Mouse (Mus musculus) testis, adult 2 months (tissue): ENCODE measurements around the gene Cecr2. TPM values are rescaled to one million over a fixed set of nuclear protein-coding genes. Genes with fewer than 3 reads are reported as not detected.

Experiments used
- H3K27ac ChIP-seq: fragments of 200-500 bp; 2 replicates; pipeline ENCODE4 v1.5.1; 2012; ENCODE audit warnings: low read depth, low read length; ENCODE audit not compliant: control insufficient read depth, insufficient read depth
- H3K27me3 ChIP-seq: fragments of 200-500 bp; 2 replicates; pipeline ENCODE4 v1.6.1; 2012; ENCODE audit warnings: mild to moderate bottlenecking, low read length, moderate library complexity; ENCODE audit not compliant: control insufficient read depth, insufficient read depth
- H3K36me3 ChIP-seq: fragments of 200-500 bp; 2 replicates; pipeline ENCODE4 v1.6.1; 2012; ENCODE audit warnings: mild to moderate bottlenecking, low read length; ENCODE audit not compliant: control insufficient read depth, insufficient read depth
- H3K4me1 ChIP-seq: fragments of 200-500 bp; 2 replicates; pipeline ENCODE4 v1.6.1; 2012; ENCODE audit warnings: low read length; ENCODE audit not compliant: control insufficient read depth, insufficient read depth
- H3K4me3 ChIP-seq: fragments of 200-500 bp; 2 replicates; pipeline ENCODE4 v1.5.1; 2012; ENCODE audit warnings: low read depth, mild to moderate bottlenecking, low read length, moderate library complexity, mixed read lengths; ENCODE audit not compliant: control insufficient read depth
- CTCF ChIP-seq: fragments of 200-500 bp; IDR thresholded peaks from 2 replicates; pipeline ENCODE4 v1.5.1; 2012; ENCODE audit warnings: low read depth, mild to moderate bottlenecking, inconsistent platforms, low read length, moderate library complexity; ENCODE audit not compliant: control insufficient read depth, insufficient read depth, insufficient replicate concordance
- POLR2A ChIP-seq: fragments of 200-500 bp; IDR thresholded peaks from 2 replicates; pipeline ENCODE4 v1.6.1; 2012; ENCODE audit warnings: low read depth, mild to moderate bottlenecking, inconsistent platforms, low read length, moderate library complexity; ENCODE audit not compliant: control insufficient read depth
- polyA plus RNA-seq: library from polyadenylated mRNA; depleted of rRNA; stranded (reverse); fragments of >200 nt; gene quantifications from 2 replicates; pipeline ENCODE4 v1.2.3, GENCODE M21; 2012

Cecr2 gene
- polyA plus RNA-seq, 1 experiment, result 16.8 TPM

GRCm38 (mm10) chr6:120736566-120736965 is 70.4 kb downstream of the Cecr2 start:
- Histone ChIP-seq H3K4me3 (no peak overlapping the region), H3K4me1 (no peaks in the 10 kb centered on the region), H3K27ac (no peak overlapping the region), H3K27me3 (no peaks in the 10 kb centered on the region), H3K36me3 (peaks cover 1% of the 10 kb centered on the region; the same call in 1 of the 2 replicates)
- TF ChIP-seq CTCF (no peak), POLR2A (no peak)

- Histone ChIP-seq H3K36me3 (no peaks in the 10 kb centered on the region; the same call in 1 of the 2 replicates), H3K27me3 (no peaks in the 10 kb centered on the region), H3K4me3 (no peak overlapping the region), H3K27ac (no peak overlapping the region), H3K4me1 (no peaks in the 10 kb centered on the region)
- TF ChIP-seq CTCF, result no peak
- no peak for TF ChIP-seq POLR2A
Measured at GRCm38 (mm10) chr6:120743130-120743529, 77.0 kb downstream of the Cecr2 start.

- Histone ChIP-seq H3K4me1 (no peaks in the 10 kb centered on the region), H3K27me3 (no peaks in the 10 kb centered on the region), H3K36me3 (no peaks in the 10 kb centered on the region), H3K27ac (no peak overlapping the region), H3K4me3 (no peak overlapping the region)
- no peak for TF ChIP-seq POLR2A
- no peak for TF ChIP-seq CTCF
Measured at GRCm38 (mm10) chr6:120744266-120744665, 78.1 kb downstream of the Cecr2 start.

- Histone ChIP-seq H3K36me3 (no peaks in the 10 kb centered on the region), H3K4me1 (no peaks in the 10 kb centered on the region), H3K27me3 (no peaks in the 10 kb centered on the region), H3K4me3 (no peak overlapping the region), H3K27ac (no peak overlapping the region)
- TF ChIP-seq CTCF, result no peak
- no peak for TF ChIP-seq POLR2A
Measured at GRCm38 (mm10) chr6:120746416-120746815, 80.2 kb downstream of the Cecr2 start.

- TF ChIP-seq POLR2A (no peak), CTCF (no peak)
- Histone ChIP-seq H3K27ac (no peak overlapping the region), H3K36me3 (peaks cover 1% of the 10 kb centered on the region; the same call in 1 of the 2 replicates), H3K4me1 (no peaks in the 10 kb centered on the region), H3K4me3 (no peak overlapping the region), H3K27me3 (no peaks in the 10 kb centered on the region)
Measured at GRCm38 (mm10) chr6:120761151-120761550, 95.0 kb downstream of the Cecr2 start.

- no peaks in the 10 kb centered on the region; the same call in 1 of the 2 replicates for H3K36me3 ChIP-seq
- TF ChIP-seq CTCF (no peak), POLR2A (no peak)
- no peaks in the 10 kb centered on the region for H3K4me1 ChIP-seq
- H3K27me3 ChIP-seq, result no peaks in the 10 kb centered on the region
- H3K4me3 ChIP-seq, result no peak overlapping the region
- H3K27ac ChIP-seq, result no peak overlapping the region
Measured at GRCm38 (mm10) chr6:120769972-120770371, 103.8 kb downstream of the Cecr2 start.

- no peaks in the 10 kb centered on the region; the same call in 1 of the 2 replicates for H3K36me3 ChIP-seq
- no peak overlapping the region for H3K27ac ChIP-seq
Measured at GRCm38 (mm10) chr6:120771366-120771765, 105.2 kb downstream of the Cecr2 start.

GRCm38 (mm10) chr6:120772025-120772424 is 105.9 kb downstream of the Cecr2 start:
- no peak overlapping the region for H3K27ac ChIP-seq
- no peaks in the 10 kb centered on the region for H3K36me3 ChIP-seq
- no peak for TF ChIP-seq POLR2A
- no peak for TF ChIP-seq CTCF

More at GRCm38 (mm10) chr6:120771366-120771765, 105.2 kb downstream of the Cecr2 start:
- Histone ChIP-seq H3K27me3 (no peaks in the 10 kb centered on the region), H3K4me3 (no peak overlapping the region), H3K4me1 (no peaks in the 10 kb centered on the region)
- no peak for TF ChIP-seq CTCF
- no peak for TF ChIP-seq POLR2A

GRCm38 (mm10) chr6:120773149-120773628 is 107.0 kb downstream of the Cecr2 start, which contains the start of gene Slc25a18:
Slc25a18 (plus strand) TSS chr6:120773578.
- no peak within 1 kb of the TSS for H3K4me3 ChIP-seq
- H3K27ac ChIP-seq, result no peak within 1 kb of the TSS
- TF ChIP-seq POLR2A (no peak), CTCF (no peak)
- no peaks in the 10 kb centered on the region for H3K36me3 ChIP-seq
- no peaks in the 10 kb centered on the region for H3K4me1 ChIP-seq
- H3K27me3 ChIP-seq, result no peaks in the 10 kb centered on the region

More at GRCm38 (mm10) chr6:120772025-120772424, 105.9 kb downstream of the Cecr2 start:
- Histone ChIP-seq H3K27me3 (no peaks in the 10 kb centered on the region), H3K4me1 (no peaks in the 10 kb centered on the region), H3K4me3 (no peak overlapping the region)
